ENCODE assay signal across 8 mouse cellular contexts in genomic region chr10:79892451-79893118, GRCm38 (mm10). TPM values are rescaled to one million over a fixed set of nuclear protein-coding genes. Genes with fewer than 3 reads are reported as not detected.
A peak's percentile ranks its signal among the peaks of the same experiment; 100 is the strongest.
DNase-seq lines count a peak whose midpoint lies in the region; ATAC-seq lines count a peak whose summit lies in the region.
"Not testable (repeated sequence)": the region's sequence is repeated elsewhere in the genome, so short reads cannot be mapped to it uniquely, and the experiment has no call there.

No protein-coding gene starts in this region.

- WGBS in embryonic facial prominence, embryonic 11.5 days = 49% methylated on average over 22 of the region's 22 CpGs
- WGBS in kidney, embryonic 14.5 days = 43% methylated on average over 22 of the region's 22 CpGs
- WGBS in limb, embryonic 13.5 days = 44% methylated on average over 22 of the region's 22 CpGs
- 45% methylated on average over 22 of the region's 22 CpGs for WGBS in midbrain, embryonic 16.5 days

- peak; percentile 86 for DNase-seq in A20 (ENCODE audit: low read depth, low spot score)
- peak; percentile 82 for DNase-seq in adrenal gland, postnatal 25 days
- peak; percentile 86 for DNase-seq in embryonic facial prominence, embryonic 11.5 days (ENCODE audit: low spot score)
- peak; percentile 49 to 68 for DNase-seq in heart, adult 9 months (ENCODE audit: low spot score in 2 of 2)
- peak; percentile 70 to 79 for DNase-seq in spleen, postnatal 36 days (ENCODE audit: low spot score in 2 of 2)

- not testable (repeated sequence) for H3K27me3 ChIP-seq in embryonic facial prominence, embryonic 11.5 days (ENCODE audit: control insufficient read depth, insufficient read depth, low read length); kidney, embryonic 14.5 days (ENCODE audit: control insufficient read depth, insufficient read depth, low read length); limb, embryonic 13.5 days; midbrain, embryonic 16.5 days (ENCODE audit: control insufficient read depth, insufficient read depth, low read depth, low read length)

- ATAC-seq in embryonic facial prominence, embryonic 11.5 days (replicated peaks; ENCODE audit: insufficient number of reproducible peaks, low FRiP score, low TSS enrichment, low read depth) = not testable (repeated sequence)
- ATAC-seq in kidney, embryonic 14.5 days (ENCODE audit: low FRiP score, low TSS enrichment) = peak; percentile 53
- ATAC-seq in limb, embryonic 13.5 days (ENCODE audit: low FRiP score, low read depth) = peak; percentile 60; the same call in 1 of the 2 replicates
- ATAC-seq in midbrain, embryonic 16.5 days = 0 out of 2 replicates have a peak, but pooled peaks have one; percentile 50

- H3K4me1 ChIP-seq in embryonic facial prominence, embryonic 11.5 days (ENCODE audit: control insufficient read depth, insufficient read depth, low read length); kidney, embryonic 14.5 days (ENCODE audit: control insufficient read depth, insufficient read depth, low read length); limb, embryonic 13.5 days; midbrain, embryonic 16.5 days (ENCODE audit: control insufficient read depth, insufficient read depth, low read length): not testable (repeated sequence)

- H3K4me2 ChIP-seq in embryonic facial prominence, embryonic 11.5 days (ENCODE audit: low read depth, low read length); kidney, embryonic 14.5 days (replicated peaks; ENCODE audit: low read depth, low read length); limb, embryonic 13.5 days (replicated peaks); midbrain, embryonic 16.5 days (ENCODE audit: low read length): not testable (repeated sequence)

- H3K27ac ChIP-seq in embryonic facial prominence, embryonic 11.5 days (replicated peaks; ENCODE audit: low read depth, low read length); kidney, embryonic 14.5 days (ENCODE audit: low read depth, low read length); limb, embryonic 13.5 days; midbrain, embryonic 16.5 days (ENCODE audit: low read length): not testable (repeated sequence)

- H3K4me3 ChIP-seq in embryonic facial prominence, embryonic 11.5 days (ENCODE audit: low read depth, low read length); kidney, embryonic 14.5 days (ENCODE audit: low read length); limb, embryonic 13.5 days; midbrain, embryonic 16.5 days (ENCODE audit: low read depth, low read length): not testable (repeated sequence)

- H3K36me3 ChIP-seq in embryonic facial prominence, embryonic 11.5 days (replicated peaks; ENCODE audit: control insufficient read depth, insufficient read depth, low read depth, low read length) = not testable (repeated sequence)
- peaks cover 28% of the 10 kb centered on the region for H3K36me3 ChIP-seq in kidney, embryonic 14.5 days (ENCODE audit: control insufficient read depth, insufficient read depth, low read length)
- H3K36me3 ChIP-seq in limb, embryonic 13.5 days = peaks cover 33% of the 10 kb centered on the region
- peaks cover 11% of the 10 kb centered on the region for H3K36me3 ChIP-seq in midbrain, embryonic 16.5 days (ENCODE audit: control insufficient read depth, insufficient read depth, low read length)

- H3K9ac ChIP-seq in embryonic facial prominence, embryonic 11.5 days (replicated peaks; ENCODE audit: low read length); kidney, embryonic 14.5 days (ENCODE audit: low read depth, low read length); midbrain, embryonic 16.5 days (ENCODE audit: low read depth, low read length): not testable (repeated sequence)
- 0 out of 2 replicates have a peak overlapping the region, but pooled peaks have one; percentile 4 for H3K9ac ChIP-seq in limb, embryonic 13.5 days

- not testable (repeated sequence) for H3K9me3 ChIP-seq in embryonic facial prominence, embryonic 11.5 days (replicated peaks; ENCODE audit: control insufficient read depth, low read length); kidney, embryonic 14.5 days (ENCODE audit: control insufficient read depth, low read length); limb, embryonic 13.5 days; midbrain, embryonic 16.5 days (replicated peaks; ENCODE audit: control insufficient read depth, low read length, poor library complexity, severe bottlenecking)

RNA-seq across cellular contexts. Expression of gene Cfd, which starts 1.9 kb away (rescaled TPM):
- 420 and 469 TPM in 2 replicates for total RNA-seq in adrenal gland, postnatal 25 days (2021)
- not detected in 2 replicates for polyA plus RNA-seq in embryonic facial prominence, embryonic 11.5 days (2014; fragmentation: Nextera tagmentation; extraction: Ambion mirVana)
- polyA plus RNA-seq in kidney, embryonic 14.5 days (2014; fragmentation: Nextera tagmentation; extraction: Ambion mirVana) = not detected in 2 replicates
- polyA plus RNA-seq in limb, embryonic 13.5 days (2015; fragmentation: Nextera tagmentation; extraction: Ambion mirVana) = not detected in 2 replicates
- 0.20 TPM in 1 of 2 replicates, not detected in the other for polyA plus RNA-seq in midbrain, embryonic 16.5 days (2015; fragmentation: Nextera tagmentation; extraction: Ambion mirVana)

RNA-seq across cellular contexts. Expression of gene Elane, which starts 6.5 kb away (rescaled TPM):
- total RNA-seq in adrenal gland, postnatal 25 days (2021) = not detected in 2 replicates
- 0.50 and 0.88 TPM in 2 replicates for polyA plus RNA-seq in embryonic facial prominence, embryonic 11.5 days (2014; fragmentation: Nextera tagmentation; extraction: Ambion mirVana)
- polyA plus RNA-seq in kidney, embryonic 14.5 days (2014; fragmentation: Nextera tagmentation; extraction: Ambion mirVana) = not detected in 2 replicates
- 0.29 and 0.86 TPM in 2 replicates for polyA plus RNA-seq in limb, embryonic 13.5 days (2015; fragmentation: Nextera tagmentation; extraction: Ambion mirVana)
- polyA plus RNA-seq in midbrain, embryonic 16.5 days (2015; fragmentation: Nextera tagmentation; extraction: Ambion mirVana) = not detected in 2 replicates

RNA-seq across cellular contexts. Expression of gene Med16, which starts 16.1 kb away (rescaled TPM):
- 36.0 and 49.2 TPM in 2 replicates for total RNA-seq in adrenal gland, postnatal 25 days (2021)
- polyA plus RNA-seq in embryonic facial prominence, embryonic 11.5 days (2014; fragmentation: Nextera tagmentation; extraction: Ambion mirVana) = 36.5 and 36.9 TPM in 2 replicates
- 48.0 and 61.2 TPM in 2 replicates for polyA plus RNA-seq in kidney, embryonic 14.5 days (2014; fragmentation: Nextera tagmentation; extraction: Ambion mirVana)
- polyA plus RNA-seq in limb, embryonic 13.5 days (2015; fragmentation: Nextera tagmentation; extraction: Ambion mirVana) = 44.9 and 46.8 TPM in 2 replicates
- polyA plus RNA-seq in midbrain, embryonic 16.5 days (2015; fragmentation: Nextera tagmentation; extraction: Ambion mirVana) = 55.4 and 56.6 TPM in 2 replicates

RNA-seq across cellular contexts. Expression of gene Gm26602, which starts 18.1 kb away (rescaled TPM):
- not detected in 2 replicates for total RNA-seq in adrenal gland, postnatal 25 days (2021)
- 4.3 and 11.5 TPM in 2 replicates for polyA plus RNA-seq in embryonic facial prominence, embryonic 11.5 days (2014; fragmentation: Nextera tagmentation; extraction: Ambion mirVana)
- polyA plus RNA-seq in kidney, embryonic 14.5 days (2014; fragmentation: Nextera tagmentation; extraction: Ambion mirVana) = 4.6 and 10.8 TPM in 2 replicates
- polyA plus RNA-seq in limb, embryonic 13.5 days (2015; fragmentation: Nextera tagmentation; extraction: Ambion mirVana) = 20.3 TPM in 1 of 2 replicates, not detected in the other
- 2.6 and 13.4 TPM in 2 replicates for polyA plus RNA-seq in midbrain, embryonic 16.5 days (2015; fragmentation: Nextera tagmentation; extraction: Ambion mirVana)

RNA-seq across cellular contexts. Expression of gene Plppr3, which starts 18.2 kb away (rescaled TPM):
- 0.49 and 1.2 TPM in 2 replicates for total RNA-seq in adrenal gland, postnatal 25 days (2021)
- polyA plus RNA-seq in embryonic facial prominence, embryonic 11.5 days (2014; fragmentation: Nextera tagmentation; extraction: Ambion mirVana) = 78.3 and 85.8 TPM in 2 replicates
- polyA plus RNA-seq in kidney, embryonic 14.5 days (2014; fragmentation: Nextera tagmentation; extraction: Ambion mirVana) = 58.8 and 59.7 TPM in 2 replicates
- 138 and 142 TPM in 2 replicates for polyA plus RNA-seq in limb, embryonic 13.5 days (2015; fragmentation: Nextera tagmentation; extraction: Ambion mirVana)
- 471 and 472 TPM in 2 replicates for polyA plus RNA-seq in midbrain, embryonic 16.5 days (2015; fragmentation: Nextera tagmentation; extraction: Ambion mirVana)
